Mouse (Mus musculus) ovary, postnatal 14 days (tissue): Measurements from ENCODE around the gene Abcg3.
"Not testable (repeated sequence)": the region's sequence is repeated elsewhere in the genome, so short reads cannot be mapped to it uniquely, and the experiment has no call there.

Source experiments
- DNase-seq: peaks from one replicate; pipeline ENCODE4 v3.0.0; 2022; ENCODE audit warnings: low spot score

Gene Abcg3

DNA sequence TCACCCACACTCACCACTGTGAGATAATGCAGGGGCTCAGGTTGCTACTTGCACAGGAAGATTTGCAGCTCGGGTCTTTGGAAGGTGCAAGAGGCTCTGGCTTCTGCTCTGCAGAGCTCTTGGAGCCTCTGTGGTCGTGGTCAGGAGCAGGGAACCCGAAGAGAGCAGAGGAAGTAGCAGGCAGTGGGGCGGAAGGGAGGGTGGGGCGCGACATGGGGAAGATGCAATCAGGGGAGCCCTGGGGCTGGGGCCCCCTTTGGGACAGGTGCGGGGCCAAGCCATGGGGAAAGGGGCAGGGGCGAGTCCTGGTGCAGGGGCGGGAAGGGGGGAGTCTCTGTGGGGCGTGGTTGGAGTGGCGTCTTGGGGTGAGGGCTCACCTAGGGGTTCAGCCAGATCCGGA is at the start of gene Abcg3:
TSS of gene Abcg3 (minus strand) at position 184 of the 400 bp plus-strand sequence.
- no peak for DNase-seq

DNA sequence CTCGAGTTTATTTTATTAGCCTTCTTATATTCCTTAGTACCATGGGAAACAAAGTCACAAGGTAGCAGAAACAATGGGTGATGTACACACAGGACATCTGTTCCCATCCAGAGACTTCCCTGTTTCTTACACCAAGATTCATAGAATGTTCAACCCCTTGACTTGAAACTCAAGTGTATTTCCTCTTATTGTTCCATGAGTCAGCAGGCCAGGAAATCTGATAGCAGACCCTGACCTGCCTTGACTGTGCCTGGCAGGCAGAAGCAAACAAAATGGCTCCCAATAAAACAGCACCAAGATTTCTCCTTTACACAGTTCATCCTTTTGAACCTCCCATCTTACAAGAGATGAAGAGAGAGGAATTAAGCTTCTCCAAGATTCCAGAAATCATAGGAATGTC is 30.0 kb upstream of the Abcg3 start:
- no peak for DNase-seq

DNA sequence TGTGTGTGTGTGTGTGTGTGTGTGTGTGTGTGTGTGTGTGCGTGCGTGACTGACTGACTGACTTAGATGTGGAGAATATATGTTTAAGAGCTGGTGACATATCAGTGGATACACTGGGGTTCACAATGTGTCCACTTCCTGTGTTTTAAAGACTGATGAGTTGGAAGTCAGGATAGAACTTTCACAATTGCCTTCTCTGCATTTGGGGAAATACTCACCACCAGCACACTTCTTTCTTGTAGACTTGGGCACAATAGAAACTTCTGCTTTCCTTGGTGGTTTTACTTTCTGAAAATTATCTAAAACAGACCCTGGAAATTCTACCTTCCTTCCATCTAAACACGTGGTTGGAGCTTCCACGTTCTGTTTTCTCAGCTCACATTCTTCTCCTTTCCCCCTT is 29.1 kb upstream of the Abcg3 start:
- no peak for DNase-seq

GRCm38 (mm10) chr5:105010376-105010775 is 27.9 kb upstream of the Abcg3 start:
- DNase-seq = no peak

- DNase-seq = no peak
Observed at GRCm38 (mm10) chr5:104989411-104989810, 6.9 kb upstream of the Abcg3 start.

GRCm38 (mm10) chr5:104988000-104988399 is 5.5 kb upstream of the Abcg3 start:
- no peak for DNase-seq

DNA sequence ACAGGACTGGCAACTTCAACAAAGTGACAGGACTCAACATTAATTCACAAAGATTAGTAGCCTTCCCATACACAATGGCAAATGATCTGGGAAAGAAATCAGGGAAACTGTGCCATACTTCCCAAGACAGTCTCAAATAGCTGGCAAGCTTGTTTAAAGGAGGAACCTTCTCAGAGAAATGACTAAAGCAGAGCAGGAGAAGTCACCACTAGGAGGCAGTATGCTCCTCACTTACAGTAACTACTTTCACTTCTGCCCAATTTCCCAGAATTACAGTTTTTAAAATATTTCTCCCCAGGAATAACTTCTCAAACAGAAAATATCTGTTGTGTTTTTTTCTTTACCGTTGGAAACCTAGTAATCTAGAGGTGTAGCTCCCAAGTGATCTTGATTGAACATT is 4.2 kb upstream of the Abcg3 start:
- DNase-seq = peak; percentile 9

- no peak for DNase-seq
Observed at GRCm38 (mm10) chr5:104979040-104979513, 3.4 kb downstream of the Abcg3 start.

DNA sequence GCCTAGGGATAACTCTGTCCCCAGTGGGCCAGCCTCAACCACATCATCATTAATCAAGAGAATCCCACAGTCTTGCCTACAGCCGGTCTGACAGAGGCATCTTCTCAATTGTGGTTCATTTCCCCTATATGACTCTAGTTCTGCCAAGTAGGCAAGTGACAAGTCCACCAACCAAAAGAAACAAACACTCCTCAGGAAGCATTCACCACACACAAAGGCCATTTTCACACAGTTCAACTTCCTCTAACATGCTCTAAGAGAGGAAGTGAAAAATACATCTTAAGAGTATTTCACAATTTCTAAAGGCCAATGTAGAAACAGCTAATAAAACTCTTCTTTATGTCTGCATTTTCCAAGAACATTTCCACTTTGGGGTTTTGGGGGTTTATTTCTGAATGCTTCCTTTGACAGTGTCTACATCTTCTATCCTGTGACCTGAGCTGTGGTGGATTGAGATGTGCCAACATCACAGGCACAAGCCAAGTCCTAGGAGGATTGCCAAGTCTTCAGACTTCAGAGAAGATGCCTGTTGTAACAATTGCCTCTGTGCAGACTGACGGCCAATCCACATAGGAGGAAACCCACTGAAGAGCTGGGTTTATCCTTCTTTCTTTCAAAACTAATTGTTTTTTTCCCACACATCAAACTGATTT is 24.3 kb downstream of the Abcg3 start:
- DNase-seq = no peak

DNA sequence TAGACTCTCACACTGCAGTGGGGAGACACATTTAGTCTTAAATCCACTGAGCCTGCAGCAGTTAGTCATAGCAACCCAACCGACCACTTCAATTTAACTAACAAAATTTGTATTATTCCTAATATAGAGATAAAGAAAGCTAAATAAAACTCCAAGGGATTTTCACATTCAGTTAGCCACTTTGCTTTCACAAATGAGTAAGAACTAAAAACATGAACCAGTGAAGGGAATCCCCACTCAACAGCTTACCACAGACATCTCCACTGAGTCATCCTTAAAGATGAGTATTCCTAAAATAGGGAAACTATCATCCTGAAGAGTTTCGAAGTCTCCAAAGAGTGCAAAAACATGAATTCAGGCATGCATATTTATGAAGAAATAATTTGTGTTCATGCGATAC is 27.3 kb downstream of the Abcg3 start:
- DNase-seq = no peak

DNA sequence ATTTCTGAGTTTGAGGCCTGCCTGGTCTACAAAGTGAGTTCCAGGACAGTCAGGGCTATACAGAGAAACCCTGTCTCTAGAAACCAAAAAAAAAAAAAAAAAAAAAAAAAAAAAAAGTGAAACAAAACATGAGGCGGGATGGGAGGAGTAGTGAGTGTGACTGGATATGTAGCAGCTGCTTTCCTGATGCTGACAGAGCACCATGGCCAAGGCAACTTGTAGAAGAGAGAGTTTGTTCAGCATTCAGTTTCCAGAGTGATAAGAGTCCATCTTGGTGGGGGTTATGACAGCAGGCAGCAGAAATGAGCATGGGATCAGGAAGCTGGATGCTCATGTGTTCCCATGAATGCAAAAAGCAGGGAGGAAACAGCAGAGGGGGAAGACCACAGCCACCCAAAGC is 35.6 kb downstream of the Abcg3 start:
- DNase-seq = no peak

DNA sequence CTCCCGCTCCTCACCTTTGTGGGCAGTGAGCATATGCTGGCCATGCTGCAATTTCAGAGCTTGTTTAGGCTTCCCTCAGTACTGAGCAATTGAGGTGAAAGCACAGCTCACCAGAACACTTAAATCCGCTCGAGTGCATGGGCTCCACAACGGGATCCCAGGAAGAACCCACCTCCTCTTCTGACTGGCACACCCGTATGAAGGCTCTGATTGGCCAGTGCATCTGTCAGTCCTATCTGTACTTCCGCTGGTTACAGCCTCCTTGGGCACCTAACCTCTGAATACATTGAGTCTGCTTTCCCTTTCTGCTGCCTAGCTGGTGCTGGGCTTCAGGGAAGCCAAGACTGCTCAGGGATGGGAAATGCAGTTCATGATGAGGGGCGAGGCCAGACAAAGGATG is 48.4 kb downstream of the Abcg3 start:
- DNase-seq = no peak

GRCm38 (mm10) chr5:104906556-104906955 is 76.0 kb downstream of the Abcg3 start:
- DNase-seq = not testable (repeated sequence)
